Mouse (Mus musculus): ENCODE data around the gene Gm19426. TPM values are rescaled to one million over a fixed set of nuclear protein-coding genes. Genes with fewer than 3 reads are reported as not detected.
A peak's percentile ranks its signal among the peaks of the same experiment; 100 is the strongest.

Gene Gm19426
- polyA plus RNA-seq, 2 experiments, result 0.98 to 1.8 TPM

DNA sequence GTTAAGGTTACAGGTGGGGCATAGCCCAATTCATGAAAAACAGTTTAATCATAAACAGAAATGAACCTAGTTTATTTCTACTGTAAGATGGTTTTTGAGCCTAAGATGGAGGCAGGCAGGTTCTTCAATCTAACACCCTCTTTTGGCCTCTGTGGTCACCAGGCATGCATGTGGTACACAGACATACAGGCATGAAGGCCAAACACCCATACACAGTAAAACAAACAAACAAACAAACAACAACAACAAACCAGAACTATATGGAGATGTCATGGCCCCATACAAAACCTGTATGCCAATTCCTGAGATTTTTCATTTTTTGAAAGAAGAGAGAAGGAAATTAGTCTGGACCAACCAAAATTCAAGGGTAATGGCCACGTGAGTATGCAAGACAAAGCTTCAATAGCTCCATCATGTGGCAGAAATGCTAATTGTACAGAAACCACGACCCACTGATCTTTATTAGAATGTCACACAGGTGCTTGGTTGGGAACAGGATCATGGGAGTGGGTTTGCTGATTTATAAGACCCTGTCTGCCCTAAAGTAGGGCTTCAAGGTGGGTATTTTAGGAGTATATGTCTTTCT lies 15.2 kb upstream of the Gm19426 start:
- H3K4me2 ChIP-seq (ENCODE audit: low read depth), result no peak overlapping the region
- DNase-seq (ENCODE audit: low read depth in 3 of 3, low spot score in 3 of 3) (no peak), ATAC-seq (ENCODE audit: insufficient read depth) (peak; percentile 58; the same call in 1 of the 2 replicates)
- H3K27ac ChIP-seq, result no peak overlapping the region
- no peaks in the 10 kb centered on the region for H3K9me3 ChIP-seq (ENCODE audit: control insufficient read depth, low read length)
- TF ChIP-seq EP300 (IDR thresholded peaks at IDR 0.05; ENCODE audit: low read depth), result no peak
- TF ChIP-seq CTCF (IDR thresholded peaks at IDR 0.05; ENCODE audit: low read depth), result peak; percentile 80
- WGBS (ENCODE audit: insufficient replicate concordance), result 0% methylated on average over 2 of the region's 2 CpGs
- no peak overlapping the region for H3K4me3 ChIP-seq (ENCODE audit: insufficient read depth in 1 of 2, low read depth in 2 of 2, low read length in 2 of 2)
- peaks cover 0 to 7% of the 10 kb centered on the region in 2 experiments; a peak in 2 of 4 replicates for H3K4me1 ChIP-seq (replicated peaks; ENCODE audit: control insufficient read depth in 2 of 2, insufficient read depth in 2 of 2, low read length in 1 of 2)
- H3K36me3 ChIP-seq (replicated peaks; ENCODE audit: control insufficient read depth, insufficient read depth, low read depth), result no peaks in the 10 kb centered on the region
- H3K9ac ChIP-seq (replicated peaks), result no peak overlapping the region
- no peaks in the 10 kb centered on the region for H3K27me3 ChIP-seq (ENCODE audit: control insufficient read depth, insufficient read depth, low read length)

DNA sequence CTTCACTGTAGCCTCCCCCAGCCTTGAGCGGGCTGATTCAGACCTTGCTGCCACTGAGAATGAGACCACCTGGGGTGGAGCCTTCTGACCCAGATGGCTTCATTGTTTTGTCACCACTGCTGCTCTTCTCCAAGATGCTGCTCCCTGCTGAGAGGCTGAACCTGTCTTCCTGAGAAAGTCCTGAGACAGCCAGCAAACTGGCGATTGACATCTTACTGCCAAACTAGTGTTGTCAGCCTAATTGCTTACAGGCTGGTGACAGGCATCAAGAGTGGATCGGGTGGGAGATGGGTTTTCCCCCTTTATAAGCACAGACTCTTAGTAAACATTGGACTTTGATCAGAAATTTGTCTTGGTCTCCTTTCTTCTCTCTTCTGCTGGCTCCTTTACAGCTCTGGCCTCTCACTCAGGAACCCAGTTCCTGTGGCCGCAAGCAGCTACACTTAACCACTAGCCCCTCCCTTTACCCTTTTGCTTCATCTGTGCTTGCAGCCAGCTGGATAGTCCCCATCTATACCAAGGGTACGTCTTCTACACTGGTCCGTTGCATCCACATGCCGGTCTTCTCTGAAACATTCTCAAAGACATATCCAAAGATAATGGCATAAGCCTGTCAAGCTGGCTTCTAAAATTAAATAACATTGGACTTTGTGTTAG lies 13.7 kb upstream of the Gm19426 start:
- Histone ChIP-seq H3K36me3 (replicated peaks; ENCODE audit: control insufficient read depth, insufficient read depth, low read depth) (no peaks in the 10 kb centered on the region), H3K27ac (no peak overlapping the region), H3K9me3 (ENCODE audit: control insufficient read depth, low read length) (no peaks in the 10 kb centered on the region), H3K9ac (replicated peaks) (no peak overlapping the region), H3K4me1 (replicated peaks; ENCODE audit: control insufficient read depth in 2 of 2, insufficient read depth in 2 of 2, low read length in 1 of 2) (peaks cover 0 to 7% of the 10 kb centered on the region in 2 experiments; a peak in 2 of 4 replicates), H3K4me3 (ENCODE audit: insufficient read depth in 1 of 2, low read depth in 2 of 2, low read length in 2 of 2) (no peak overlapping the region), H3K4me2 (ENCODE audit: low read depth) (no peak overlapping the region), H3K27me3 (ENCODE audit: control insufficient read depth, insufficient read depth, low read length) (no peaks in the 10 kb centered on the region; the same call in 1 of the 2 replicates)
- TF ChIP-seq EP300 (IDR thresholded peaks at IDR 0.05; ENCODE audit: low read depth) (no peak), CTCF (IDR thresholded peaks at IDR 0.05; ENCODE audit: low read depth) (no peak)
- ATAC-seq (ENCODE audit: insufficient read depth) (no peak), DNase-seq (ENCODE audit: low read depth in 3 of 3, low spot score in 3 of 3) (no peak)
- WGBS (ENCODE audit: insufficient replicate concordance), result 51% methylated on average over 7 of the region's 7 CpGs

DNA sequence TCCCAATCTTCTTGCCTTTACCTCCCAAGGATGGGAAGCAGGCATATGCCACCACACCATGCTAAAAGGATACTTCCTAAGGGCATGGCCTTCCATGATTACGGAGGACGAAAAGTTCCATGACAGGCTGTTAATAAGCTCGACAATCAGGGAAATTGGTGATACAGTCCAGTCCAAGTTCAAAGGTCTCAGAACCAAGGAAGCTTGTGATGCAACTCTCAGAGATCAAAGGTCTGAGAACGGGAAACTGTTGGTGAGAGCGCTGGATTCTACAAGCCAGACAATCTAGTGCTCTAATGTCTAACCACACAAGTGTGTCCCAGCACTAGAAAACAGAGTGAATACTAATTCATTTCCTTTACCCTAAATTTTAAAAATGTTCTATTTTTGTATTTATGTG lies 12.8 kb upstream of the Gm19426 start:
- H3K4me2 ChIP-seq (ENCODE audit: low read depth), result no peak overlapping the region
- H3K27me3 ChIP-seq (ENCODE audit: control insufficient read depth, insufficient read depth, low read length), result no peaks in the 10 kb centered on the region; the same call in 1 of the 2 replicates
- no peak for DNase-seq (ENCODE audit: low read depth in 3 of 3, low spot score in 3 of 3)
- no peak for TF ChIP-seq EP300 (IDR thresholded peaks at IDR 0.05; ENCODE audit: low read depth)
- no peak for TF ChIP-seq CTCF (IDR thresholded peaks at IDR 0.05; ENCODE audit: low read depth)
- WGBS (ENCODE audit: insufficient replicate concordance), result 70% methylated on average over 5 of the region's 5 CpGs
- no peak overlapping the region for H3K27ac ChIP-seq
- ATAC-seq (ENCODE audit: insufficient read depth), result peak; percentile 22; the same call in 1 of the 2 replicates
- no peak overlapping the region for H3K4me3 ChIP-seq (ENCODE audit: insufficient read depth in 1 of 2, low read depth in 2 of 2, low read length in 2 of 2)
- H3K9me3 ChIP-seq (ENCODE audit: control insufficient read depth, low read length), result no peaks in the 10 kb centered on the region
- H3K36me3 ChIP-seq (replicated peaks; ENCODE audit: control insufficient read depth, insufficient read depth, low read depth), result no peaks in the 10 kb centered on the region
- no peak overlapping the region for H3K9ac ChIP-seq (replicated peaks)
- peaks cover 0 to 4% of the 10 kb centered on the region in 2 experiments; a peak in 2 of 4 replicates for H3K4me1 ChIP-seq (replicated peaks; ENCODE audit: control insufficient read depth in 2 of 2, insufficient read depth in 2 of 2, low read length in 1 of 2)

DNA sequence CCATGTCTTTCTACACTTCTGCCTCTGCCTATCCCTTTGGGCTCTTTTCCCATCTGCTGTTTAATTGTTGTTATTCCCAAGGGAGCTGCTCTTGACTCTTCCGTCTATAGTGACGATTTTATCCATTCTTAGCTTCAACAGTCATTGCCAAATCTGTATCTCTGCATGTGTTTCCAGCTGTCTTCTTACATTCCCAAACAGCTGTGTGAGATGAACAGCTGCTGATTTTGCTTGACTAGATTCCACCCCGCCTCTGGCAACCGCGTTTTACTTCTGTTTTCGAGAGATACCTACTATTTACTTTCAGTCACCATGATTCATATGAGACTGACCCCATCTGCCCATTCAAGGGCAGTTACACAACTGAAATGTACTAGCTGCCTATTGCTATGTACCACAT lies 6.7 kb upstream of the Gm19426 start:
- TF ChIP-seq EP300 (IDR thresholded peaks at IDR 0.05; ENCODE audit: low read depth) (no peak), CTCF (IDR thresholded peaks at IDR 0.05; ENCODE audit: low read depth) (no peak)
- H3K9me3 ChIP-seq (ENCODE audit: control insufficient read depth, low read length), result no peaks in the 10 kb centered on the region
- H3K36me3 ChIP-seq (replicated peaks; ENCODE audit: control insufficient read depth, insufficient read depth, low read depth), result no peaks in the 10 kb centered on the region
- no peak overlapping the region for H3K27ac ChIP-seq
- 51% methylated on average over 6 of the region's 6 CpGs for WGBS (ENCODE audit: insufficient replicate concordance)
- H3K4me2 ChIP-seq (ENCODE audit: low read depth), result no peak overlapping the region
- peaks cover 3% of the 10 kb centered on the region for H3K27me3 ChIP-seq (ENCODE audit: control insufficient read depth, insufficient read depth, low read length)
- peaks cover 0 to 9% of the 10 kb centered on the region in 2 experiments; a peak in 3 of 4 replicates for H3K4me1 ChIP-seq (replicated peaks; ENCODE audit: control insufficient read depth in 2 of 2, insufficient read depth in 2 of 2, low read length in 1 of 2)
- ATAC-seq (ENCODE audit: insufficient read depth) (no peak), DNase-seq (ENCODE audit: low read depth in 3 of 3, low spot score in 3 of 3) (no peak)
- H3K9ac ChIP-seq (replicated peaks), result no peak overlapping the region
- no peak overlapping the region for H3K4me3 ChIP-seq (ENCODE audit: insufficient read depth in 1 of 2, low read depth in 2 of 2, low read length in 2 of 2)

DNA sequence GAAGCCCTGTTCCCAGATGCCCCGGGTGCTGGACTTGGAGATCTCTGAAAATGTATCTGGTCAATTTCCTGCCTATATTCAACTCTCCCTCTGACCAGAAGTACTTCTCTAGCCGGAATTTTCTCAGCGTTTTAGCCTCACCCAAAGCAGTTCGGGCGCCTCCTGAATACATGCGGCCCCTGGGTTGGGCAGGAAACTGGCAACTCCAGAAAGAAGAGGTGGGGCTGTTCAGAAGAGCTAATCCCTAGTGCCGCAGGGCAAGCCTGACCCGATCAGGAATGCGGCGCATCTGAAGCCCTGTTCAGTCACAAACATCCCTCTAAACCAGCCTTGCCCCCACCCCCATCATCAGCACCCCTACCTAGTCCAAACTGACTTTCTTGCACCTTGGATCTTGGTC lies 671 bp upstream of the Gm19426 start:
- H3K4me1 ChIP-seq (replicated peaks; ENCODE audit: control insufficient read depth in 2 of 2, insufficient read depth in 2 of 2, low read length in 1 of 2), result peaks cover 8 to 38% of the 10 kb centered on the region in 2 experiments
- peak overlapping the region; percentile 72 for H3K4me3 ChIP-seq (ENCODE audit: insufficient read depth in 1 of 2, low read depth in 2 of 2, low read length in 2 of 2)
- H3K9ac ChIP-seq (replicated peaks), result peak overlapping the region; percentile 82
- DNase-seq (ENCODE audit: low read depth in 3 of 3, low spot score in 3 of 3), result no peak
- H3K36me3 ChIP-seq (replicated peaks; ENCODE audit: control insufficient read depth, insufficient read depth, low read depth), result peaks cover 19% of the 10 kb centered on the region
- WGBS (ENCODE audit: insufficient replicate concordance), result 5% methylated on average over 10 of the region's 10 CpGs
- TF ChIP-seq CTCF (IDR thresholded peaks at IDR 0.05; ENCODE audit: low read depth), result no peak
- TF ChIP-seq EP300 (IDR thresholded peaks at IDR 0.05; ENCODE audit: low read depth), result no peak
- H3K27ac ChIP-seq, result peak overlapping the region; percentile 30
- no peaks in the 10 kb centered on the region for H3K9me3 ChIP-seq (ENCODE audit: control insufficient read depth, low read length)
- ATAC-seq (ENCODE audit: insufficient read depth), result peak; percentile 34
- H3K4me2 ChIP-seq (ENCODE audit: low read depth), result peak overlapping the region; percentile 86
- H3K27me3 ChIP-seq (ENCODE audit: control insufficient read depth, insufficient read depth, low read length), result peaks cover 3% of the 10 kb centered on the region; the same call in 1 of the 2 replicates
